In the genomic region with DNA sequence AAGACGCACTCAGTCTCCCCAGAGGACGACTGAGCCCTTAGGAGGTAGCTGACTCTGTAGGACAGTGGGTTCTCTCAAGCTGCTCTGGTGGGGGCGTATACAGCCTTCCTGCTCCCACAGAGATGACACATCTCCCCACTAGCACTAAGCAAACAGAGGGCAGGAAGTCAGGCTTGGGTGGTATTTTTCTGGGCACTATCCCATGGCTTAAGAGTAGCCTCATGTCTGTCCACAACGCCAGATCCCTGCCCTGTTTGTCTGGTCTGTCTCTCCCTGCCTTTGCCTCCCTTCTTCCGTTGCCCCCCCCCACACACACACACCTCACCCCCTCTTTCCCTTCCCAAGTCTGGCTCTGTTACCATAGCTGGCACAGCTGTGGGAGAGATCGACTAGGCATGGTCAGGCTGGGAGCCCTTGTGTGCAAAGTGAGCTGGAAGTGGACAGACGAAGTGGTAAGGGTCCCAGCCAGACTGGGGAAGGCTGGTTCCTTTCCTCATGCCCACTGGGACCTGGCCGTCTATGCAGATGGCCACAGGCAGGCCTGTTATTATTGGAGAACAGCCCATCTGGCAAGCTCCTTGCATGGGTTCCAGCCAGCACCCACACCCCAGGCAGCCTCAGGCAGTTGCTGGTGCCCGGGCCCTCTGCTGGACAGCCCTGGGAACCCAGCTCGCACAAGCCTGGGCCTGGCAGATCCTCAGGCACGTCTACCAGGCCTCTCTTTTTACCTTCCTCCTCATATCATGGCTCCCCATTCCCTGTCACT, we compare ENCODE assay signal across 1 mouse cellular context.
TF ChIP-seq lines count a peak whose summit lies in the region.

No protein-coding gene starts in this region.

TF ChIP-seq in C2C12, 6 proteins besides CTCF, POLR2A, EP300 and RAD21:
- TF ChIP-seq MYOD1 (IDR thresholded peaks at IDR 0.05; ENCODE audit: control insufficient read depth, insufficient read length, low read depth) (peak; percentile 29), CEBPB (IDR thresholded peaks at IDR 0.05; ENCODE audit: low read depth) (no peak)
